Mouse (Mus musculus): ENCODE results near the gene Lrrc8e.
"Not testable (repeated sequence)": the region's sequence is repeated elsewhere in the genome, so short reads cannot be mapped to it uniquely, and the experiment has no call there.

Gene Lrrc8e

DNA sequence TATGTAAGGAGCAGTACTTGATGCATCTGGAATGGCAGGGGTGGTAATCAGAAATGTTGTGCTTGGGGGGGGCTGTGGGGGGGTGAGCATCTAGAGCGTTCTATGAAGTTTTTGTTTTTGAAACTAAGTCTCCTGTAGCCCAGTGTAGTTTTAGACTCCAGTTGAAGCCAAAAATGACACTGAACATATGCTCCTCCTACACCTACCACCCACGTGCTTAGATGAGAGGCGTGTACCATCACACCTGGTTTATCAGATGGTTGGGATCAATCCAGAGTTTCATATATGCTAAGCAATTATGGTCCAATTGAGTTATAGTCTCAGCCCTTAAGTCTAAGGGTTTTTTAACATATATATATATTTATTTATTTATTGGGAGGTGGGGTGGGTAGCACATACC is 7.0 kb upstream of the Lrrc8e start:
- no peak for DNase-seq (ENCODE audit: low spot score in 2 of 2)

DNA sequence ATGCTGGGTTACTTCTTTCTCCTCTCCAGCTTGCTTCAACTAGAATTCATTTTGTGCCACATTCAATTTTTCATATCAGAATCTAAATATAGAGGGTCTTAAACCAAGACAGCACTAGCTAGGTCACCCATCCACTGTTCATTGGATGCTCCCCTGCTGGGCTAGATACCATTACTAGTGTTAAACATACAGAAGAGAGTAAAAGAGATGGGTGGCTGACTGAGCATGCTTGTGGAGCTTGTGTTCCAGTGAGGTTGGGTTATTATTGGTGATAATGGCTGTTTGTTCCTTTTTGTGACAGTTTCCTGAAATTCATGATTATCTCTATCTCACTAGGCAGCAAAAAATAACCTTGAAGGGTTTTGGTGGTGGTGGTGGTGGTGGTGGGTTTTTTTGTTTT is 4.6 kb upstream of the Lrrc8e start:
- DNase-seq (ENCODE audit: low spot score in 2 of 2) = no peak

DNA sequence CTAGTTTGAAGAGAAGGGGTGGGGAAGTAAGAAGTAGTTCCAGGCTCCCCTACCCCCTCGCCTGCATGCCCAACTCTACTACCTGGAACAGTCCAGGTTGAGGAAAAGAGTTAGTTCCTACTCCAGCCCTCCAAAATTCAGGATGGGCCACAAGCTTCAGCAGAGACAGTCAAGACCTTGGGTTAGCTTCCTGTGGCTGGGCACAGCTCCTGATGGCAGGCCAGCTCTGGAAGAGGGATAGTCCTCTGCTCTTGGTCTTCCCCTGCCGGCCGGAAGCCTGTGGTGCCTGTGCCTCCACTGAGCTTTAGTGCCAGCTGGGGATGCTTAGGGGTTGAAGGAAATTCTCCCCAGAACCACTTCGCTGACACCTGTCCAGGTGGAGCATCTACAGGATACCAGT is 304 bp upstream of the Lrrc8e start:
- no peak for DNase-seq (ENCODE audit: low spot score in 2 of 2)

DNA sequence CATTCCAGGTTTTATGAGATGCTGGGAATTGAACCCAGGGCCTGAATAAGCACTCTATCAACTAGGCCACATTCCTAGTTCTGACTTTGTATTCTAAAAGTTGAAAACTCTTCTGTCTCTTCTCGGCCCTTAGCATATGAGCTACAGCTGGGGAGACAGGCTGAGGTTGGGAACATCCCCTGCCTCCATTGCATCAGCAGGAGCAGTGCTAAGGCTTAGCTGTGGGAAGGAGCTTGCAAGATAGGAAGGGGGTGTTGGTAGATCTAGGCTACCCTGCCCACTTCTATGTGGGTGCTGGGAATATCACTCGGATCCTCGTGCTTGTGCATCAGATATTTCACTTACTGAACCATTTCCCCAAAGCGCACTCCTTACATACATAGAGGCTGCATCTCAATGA is 1.3 kb downstream of the Lrrc8e start:
- DNase-seq (ENCODE audit: low spot score in 2 of 2) = no peak

DNA sequence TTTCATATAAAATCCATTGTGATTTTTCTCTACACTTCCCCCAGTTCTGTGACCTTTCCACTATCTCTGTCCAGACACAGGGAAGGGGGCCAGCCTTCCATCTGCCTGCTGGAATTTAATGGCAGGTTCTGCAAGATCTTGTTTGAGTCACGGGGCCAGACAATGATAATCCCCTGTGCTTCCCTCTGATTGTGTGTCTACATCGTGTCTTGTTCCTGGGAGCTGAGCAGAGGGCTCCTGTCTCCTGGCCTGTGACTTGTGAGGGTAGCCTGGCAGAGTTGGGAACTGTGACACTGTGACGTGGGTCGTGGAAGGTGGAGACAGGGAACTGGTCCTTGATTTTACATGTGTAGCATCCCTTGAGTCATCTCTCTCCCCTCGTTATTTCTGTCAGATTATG is 3.2 kb downstream of the Lrrc8e start:
- no peak for DNase-seq (ENCODE audit: low spot score in 2 of 2)

DNA sequence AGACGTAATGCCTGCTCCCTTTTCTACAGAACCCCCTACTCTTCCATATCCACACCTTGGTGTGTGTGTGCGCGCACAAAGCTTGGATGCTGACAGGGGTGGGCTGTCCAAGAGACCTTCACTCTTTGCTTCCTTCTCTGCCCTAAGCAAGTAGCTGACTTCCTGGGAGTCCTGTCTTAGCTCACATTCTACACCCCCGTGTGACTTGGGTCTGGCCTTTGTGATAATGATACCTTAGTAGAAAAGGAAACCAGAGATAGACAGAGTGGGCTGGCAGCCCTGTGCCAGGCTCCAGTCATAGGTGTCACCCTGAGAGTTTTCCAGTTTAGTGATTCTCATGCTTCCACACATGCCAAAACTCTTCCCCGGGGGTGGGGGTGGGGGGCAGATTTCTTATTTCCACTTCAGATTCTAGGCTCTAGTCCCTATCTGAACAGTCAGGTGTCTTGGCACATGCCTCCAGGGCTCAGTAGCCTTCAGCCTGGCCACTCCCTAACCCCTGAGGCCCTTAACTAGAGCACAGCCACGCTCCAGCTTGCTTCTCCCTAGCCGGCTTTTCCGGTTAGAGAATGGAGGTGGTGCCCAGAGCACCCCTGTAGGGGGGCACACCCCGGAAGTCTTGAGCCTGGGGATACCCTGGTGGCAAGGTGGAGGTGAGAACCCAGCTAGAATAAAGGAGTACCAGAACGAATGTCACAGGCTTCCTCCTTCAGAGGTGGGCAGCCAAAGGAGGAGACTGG is 4.2 kb downstream of the Lrrc8e start:
- DNase-seq (ENCODE audit: low spot score in 2 of 2) = no peak

DNA sequence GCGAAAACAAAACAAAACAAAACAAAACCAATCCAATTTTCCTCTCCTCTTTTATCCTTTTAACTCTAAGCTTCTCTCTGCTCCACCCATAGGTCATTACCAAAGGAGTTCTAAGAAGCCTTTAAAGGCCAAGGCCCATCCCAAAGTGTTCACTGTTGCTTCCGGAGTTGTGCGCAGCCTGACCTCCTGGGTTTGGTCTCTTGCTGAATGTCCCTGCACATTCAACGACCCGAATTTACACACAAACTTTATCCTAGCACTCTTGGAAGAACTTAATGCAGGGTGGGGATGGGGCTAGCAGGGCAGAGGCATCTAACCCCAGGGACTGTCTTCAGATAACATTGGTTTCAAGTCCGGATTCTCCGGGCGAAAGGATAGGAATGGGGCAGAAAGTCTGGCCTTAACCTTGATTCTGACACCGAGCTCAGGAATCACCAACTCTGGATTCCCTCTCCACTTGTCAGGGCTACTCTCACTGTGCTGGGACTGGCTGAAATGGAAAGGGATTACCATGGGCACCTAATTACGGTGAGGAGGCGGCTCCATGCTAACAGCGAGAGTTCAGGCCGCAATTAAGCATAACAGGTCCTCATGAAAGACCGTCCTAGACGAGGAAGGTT is 11.3 kb downstream of the Lrrc8e start:
- DNase-seq (ENCODE audit: low spot score in 2 of 2) = no peak

DNA sequence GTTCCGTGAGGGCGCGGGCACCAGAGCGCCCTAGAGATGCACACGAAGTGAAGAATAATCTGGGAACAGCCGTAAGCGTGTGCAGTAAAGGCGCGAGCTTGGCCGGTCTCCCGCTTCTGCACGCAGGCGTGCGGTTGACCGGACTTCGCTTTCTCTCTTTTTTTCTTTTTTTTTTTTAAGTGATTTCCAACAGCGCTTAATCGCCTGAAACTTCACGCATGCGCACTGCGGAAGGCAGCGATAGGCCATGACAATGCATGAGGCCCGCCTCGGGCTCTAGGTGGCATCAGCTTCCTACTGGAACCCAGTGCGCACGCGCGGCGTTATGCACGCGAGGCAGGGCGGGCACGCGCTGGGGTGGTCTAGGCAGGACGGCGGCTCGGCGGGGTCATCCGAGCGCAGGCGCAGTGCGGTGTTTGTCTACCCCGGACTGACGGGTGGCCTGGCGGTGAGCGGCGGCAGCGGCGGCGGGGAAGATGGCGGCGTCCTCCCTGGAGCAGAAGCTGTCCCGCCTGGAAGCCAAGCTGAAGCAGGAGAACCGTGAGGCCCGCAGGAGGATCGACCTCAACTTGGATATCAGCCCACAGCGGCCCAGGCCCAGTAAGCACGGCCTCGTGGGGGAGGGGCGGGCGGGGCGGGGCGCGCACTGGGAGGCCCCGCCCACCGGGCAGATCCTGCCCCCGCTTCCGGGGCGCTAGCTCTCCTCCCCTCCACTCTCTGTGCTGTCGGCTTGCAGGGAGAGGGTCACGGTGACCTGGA is 12.0 kb downstream of the Lrrc8e start, which contains the start of the genes Map2k7 and Gm49320:
Gene Map2k7 (plus strand): TSS at position 307 of the 759 bp plus-strand sequence.
Gene Gm49320 (plus strand): TSS at position 432 of the 759 bp plus-strand sequence.
- peak; percentile 100 for DNase-seq (ENCODE audit: low spot score in 2 of 2)

DNA sequence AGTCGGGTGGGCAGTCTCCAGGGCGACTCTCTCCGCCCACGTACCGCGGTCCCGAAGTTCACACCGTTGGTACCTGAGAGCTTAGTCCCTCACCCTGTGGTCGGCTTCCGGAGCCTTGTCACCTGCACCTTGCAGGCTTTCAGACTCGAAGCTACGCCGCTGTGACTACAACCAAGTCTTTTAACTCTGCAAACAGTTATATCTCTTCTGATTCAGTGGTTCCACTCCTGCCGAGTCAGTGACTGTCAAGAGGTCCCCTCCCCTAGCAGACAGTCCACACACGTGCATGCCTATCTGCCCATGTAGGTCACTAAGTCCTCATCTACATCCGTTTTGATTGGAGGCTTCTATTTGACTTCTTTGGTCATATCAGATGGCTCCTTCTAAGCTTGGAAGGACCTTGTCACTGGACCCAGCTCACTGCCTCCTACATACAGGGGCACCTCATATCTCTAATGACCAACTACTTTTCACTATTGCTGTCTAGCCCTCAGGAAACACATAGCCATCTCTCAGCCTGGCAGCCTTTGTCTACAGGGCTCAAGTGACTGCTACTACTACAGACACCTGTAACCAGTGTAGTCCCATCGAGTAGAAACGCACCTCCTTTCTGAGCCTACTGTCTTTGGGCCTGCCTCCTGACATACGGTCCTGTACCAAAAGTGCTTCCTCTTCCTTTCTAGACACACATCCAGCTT is 12.7 kb downstream of the Lrrc8e start:
- no peak for DNase-seq (ENCODE audit: low spot score in 2 of 2)

DNA sequence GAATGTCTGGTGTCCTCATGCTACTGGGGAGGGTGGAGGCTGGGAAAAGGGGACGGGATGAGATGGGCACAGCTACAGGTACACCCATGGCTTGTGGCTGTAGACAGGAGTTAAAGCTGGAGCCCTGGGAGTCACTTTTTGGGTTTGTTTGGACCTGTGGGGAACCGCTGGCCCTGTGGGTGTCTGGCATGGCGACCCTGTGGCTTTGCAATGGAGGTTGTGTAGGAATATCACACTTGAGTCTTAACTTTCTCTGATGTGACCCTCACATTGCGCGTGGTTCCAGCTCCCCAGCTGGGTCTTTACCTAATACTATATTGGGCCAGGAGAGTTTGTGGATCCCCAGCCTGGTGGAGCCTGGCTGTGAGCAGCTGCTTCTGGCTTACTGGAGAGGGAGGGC is 18.4 kb downstream of the Lrrc8e start:
- DNase-seq (ENCODE audit: low spot score in 2 of 2) = no peak

DNA sequence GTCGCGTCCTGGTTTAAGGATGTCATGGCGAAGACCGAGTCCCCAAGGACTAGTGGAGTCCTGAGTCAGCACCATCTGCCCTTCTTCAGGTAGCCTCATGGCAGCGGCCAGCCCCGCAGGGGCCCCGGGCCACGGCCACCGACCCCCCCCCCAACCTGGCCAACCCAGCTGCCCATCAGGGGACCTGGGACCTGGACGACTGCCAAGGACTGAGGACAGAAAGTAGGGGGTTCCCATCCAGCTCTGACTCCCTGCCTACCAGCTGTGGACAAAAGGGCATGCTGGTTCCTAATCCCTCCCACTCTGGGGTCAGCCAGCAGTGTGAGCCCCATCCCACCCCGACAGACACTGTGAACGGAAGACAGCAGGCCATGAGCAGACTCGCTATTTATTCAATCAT is 19.1 kb downstream of the Lrrc8e start:
- no peak for DNase-seq (ENCODE audit: low spot score in 2 of 2)

DNA sequence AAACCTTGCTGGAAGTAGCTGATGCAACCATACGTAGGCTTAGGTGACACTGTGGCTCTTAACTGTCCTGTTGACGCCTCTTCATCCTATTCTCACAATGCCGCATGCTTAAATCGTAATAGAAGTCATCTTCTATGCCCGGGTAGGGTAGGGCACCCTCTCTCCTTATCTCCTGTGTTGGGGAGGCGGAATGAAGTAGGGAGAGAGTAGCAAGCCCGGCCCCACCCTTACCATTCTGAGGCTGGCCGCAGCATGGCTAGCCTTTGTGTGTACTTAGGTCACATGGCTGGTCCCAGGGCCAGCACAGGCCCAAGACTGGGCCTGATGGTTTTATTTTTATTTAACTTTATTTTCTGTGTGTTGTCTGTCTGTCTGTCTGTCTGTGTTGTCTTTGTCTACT is 20.6 kb downstream of the Lrrc8e start:
- no peak for DNase-seq (ENCODE audit: low spot score in 2 of 2)

DNA sequence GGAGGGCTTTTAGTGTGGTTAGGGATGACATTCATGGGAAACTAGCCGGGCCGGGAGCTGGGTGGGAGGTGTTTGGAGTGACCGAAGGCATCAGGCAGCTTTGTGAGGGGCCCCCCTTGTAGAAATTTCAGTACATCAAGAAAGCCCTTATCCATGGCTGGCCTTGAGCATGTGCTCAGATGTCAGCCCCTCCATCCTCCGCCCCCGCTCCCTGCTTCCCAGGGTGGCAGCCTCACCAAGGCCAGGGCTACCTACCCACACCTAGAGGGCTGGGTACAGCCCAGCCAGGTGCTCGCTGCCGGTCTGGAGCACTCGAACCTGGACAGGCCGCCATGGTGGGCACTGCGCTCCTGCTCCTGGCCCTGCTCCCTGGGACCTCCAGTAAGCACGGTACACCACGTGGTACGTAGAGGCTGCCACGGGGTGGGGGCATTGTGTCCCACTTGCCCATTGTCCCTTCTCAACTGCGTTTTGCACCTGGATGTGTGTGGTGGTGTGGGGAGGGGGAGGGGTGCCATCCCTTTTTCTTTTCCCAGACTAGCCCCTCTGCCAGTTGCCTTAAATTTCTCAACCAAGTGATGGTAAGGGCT is 21.4 kb downstream of the Lrrc8e start, which contains the start of gene Tgfbr3l:
Gene Tgfbr3l (plus strand): TSS at position 264 of the 590 bp plus-strand sequence.
- no peak for DNase-seq (ENCODE audit: low spot score in 2 of 2)

DNA sequence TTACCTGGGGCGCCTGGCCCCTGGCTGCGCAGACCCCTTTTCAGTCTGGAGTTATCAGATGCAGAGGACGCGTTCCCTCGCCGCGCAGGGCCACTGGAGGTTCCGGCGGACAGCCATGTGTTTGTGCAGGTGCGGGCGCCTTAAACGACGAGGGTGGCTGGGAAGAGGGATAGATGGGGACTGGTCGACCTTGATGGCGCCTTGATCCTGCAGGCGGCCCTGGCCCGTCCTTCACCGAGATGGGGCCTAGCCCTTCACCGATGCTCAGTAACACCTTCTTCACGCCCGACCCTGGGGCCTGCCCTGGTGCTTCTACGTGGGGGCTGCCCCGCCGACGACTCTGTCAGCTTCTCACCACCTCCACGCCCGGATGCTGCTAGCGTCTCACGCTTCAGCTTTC is 22.6 kb downstream of the Lrrc8e start:
- no peak for DNase-seq (ENCODE audit: low spot score in 2 of 2)

DNA sequence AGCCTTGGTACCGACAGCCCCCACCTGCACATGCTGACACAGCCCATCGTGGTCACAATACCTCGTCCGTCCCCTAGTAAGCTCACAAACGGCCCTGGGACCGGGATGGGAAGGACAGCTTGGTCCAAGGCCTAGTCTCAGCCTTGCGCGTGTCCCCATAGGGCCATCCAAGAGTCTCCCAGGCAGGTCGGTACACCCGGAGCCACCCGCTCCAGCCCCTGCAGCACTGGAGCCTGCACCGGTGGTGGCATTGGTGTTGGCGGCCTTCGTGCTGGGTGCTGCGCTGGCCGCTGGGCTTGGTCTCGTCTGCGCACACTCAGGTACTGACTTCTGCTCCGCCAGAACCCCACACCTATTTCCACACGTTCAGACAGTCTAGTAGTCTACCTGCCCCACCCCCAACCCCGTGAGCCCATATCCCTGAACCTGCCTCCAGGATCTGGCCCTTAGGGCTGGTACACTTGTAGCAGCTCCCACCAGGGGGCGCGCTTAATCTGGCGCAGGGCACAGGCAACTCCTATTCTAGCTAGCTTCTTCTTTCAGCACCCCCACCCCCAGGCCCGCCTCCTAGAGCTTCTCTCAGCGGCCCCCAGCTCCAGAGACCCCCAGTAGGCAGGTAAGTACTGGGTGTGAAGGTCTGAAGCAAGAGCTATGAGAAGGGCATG is 23.8 kb downstream of the Lrrc8e start:
- peak; percentile 79 to 80 for DNase-seq (ENCODE audit: low spot score in 2 of 2)

DNA sequence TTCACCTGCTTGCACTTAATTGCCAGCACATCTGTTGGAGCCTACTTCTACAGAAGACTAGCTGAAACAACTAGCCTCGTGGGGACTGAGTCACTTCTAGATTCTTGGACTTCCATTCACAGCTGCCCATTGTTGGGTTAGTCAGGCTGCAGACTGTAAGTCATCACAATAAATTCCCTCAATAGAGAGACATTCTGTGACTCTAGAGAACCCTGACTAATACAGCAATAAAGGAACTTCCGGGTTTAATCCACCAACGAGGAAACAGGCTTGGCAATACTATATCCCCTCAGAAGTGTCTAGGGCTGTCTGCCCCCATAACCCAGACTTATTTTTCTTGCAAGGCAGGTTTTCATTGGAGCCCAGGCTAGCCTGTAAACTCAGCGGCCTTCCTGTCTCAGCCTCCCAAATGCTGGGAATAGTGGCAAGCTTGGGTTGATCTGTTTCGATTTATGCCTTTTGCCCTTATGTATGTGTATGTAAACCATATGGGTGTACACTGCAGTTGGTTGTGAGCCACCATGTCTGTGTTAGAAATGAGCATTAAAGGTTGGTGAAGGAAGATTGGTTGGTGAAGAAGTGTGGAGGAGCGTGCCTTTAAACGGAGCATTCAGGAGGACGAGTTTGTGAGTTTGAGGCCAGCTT is 25.6 kb downstream of the Lrrc8e start:
- no peak for DNase-seq (ENCODE audit: low spot score in 2 of 2)

DNA sequence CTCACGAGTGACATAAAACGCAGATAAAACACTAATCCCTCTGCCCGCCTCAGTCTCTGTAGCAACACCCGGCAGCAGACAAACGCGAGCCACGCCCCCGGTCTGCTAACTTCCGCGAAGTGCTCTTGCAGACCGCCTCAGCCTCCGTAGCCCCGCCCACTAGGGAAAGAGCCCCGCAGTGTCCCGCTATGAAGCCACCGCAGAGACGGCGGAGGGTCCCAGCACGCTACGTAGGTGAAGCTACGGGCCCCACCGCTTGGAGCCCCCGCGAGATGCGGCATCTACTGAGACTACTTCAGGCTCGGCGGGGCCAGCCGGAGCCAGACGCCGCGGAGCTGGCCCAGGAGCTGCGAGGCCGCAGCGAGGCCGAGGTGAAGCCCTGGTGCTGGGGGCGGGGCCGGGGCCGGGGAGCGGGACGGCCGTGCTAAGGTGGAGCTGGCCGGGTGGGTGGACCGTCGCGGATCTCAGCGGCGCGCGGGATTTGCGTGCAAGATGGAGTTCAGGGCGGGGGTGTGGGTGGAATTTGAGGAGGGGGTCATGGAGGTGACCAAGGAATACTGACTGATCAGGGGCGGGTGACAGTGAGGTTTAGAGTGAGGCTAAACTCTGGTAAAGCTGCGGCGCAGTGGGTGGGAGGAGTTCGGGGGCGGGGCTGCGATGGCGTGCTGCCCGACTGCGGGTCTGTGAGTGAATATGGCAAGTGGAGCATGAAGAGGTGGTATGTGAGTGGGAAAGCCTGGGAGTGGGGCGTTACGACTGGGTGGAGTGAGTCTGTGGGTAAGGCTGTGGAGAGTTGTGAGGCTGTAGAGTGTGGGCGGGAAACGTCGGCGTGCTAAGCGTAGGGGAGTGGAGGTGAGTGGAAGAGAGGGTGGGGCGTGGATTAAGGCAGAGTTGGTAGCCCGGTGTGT is 26.6 kb downstream of the Lrrc8e start, which contains the start of gene Snapc2:
Gene Snapc2 (plus strand): TSS at position 147 of the 908 bp plus-strand sequence.
- peak; percentile 90 to 92 for DNase-seq (ENCODE audit: low spot score in 2 of 2)

DNA sequence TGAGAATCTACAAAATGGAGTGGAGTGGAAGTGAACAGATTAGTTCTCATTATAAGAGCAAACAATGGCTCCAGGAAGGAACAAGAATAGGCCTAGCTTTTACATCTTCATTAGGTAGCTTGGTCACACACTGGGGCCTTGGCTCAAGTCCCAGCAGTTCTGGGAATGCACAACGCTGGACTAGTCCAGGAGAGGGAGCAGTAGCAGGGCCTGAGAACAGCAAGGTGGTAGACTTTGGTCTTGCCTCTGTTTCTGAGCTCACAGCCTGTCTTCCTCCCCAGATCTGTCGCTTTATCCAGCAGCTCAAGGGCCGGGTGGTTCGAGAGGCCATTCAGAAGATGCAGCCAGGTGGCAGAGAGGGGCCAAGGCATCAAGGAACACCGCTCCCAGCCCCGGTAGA is 27.4 kb downstream of the Lrrc8e start:
- peak; percentile 52 to 61 for DNase-seq (ENCODE audit: low spot score in 2 of 2)

DNA sequence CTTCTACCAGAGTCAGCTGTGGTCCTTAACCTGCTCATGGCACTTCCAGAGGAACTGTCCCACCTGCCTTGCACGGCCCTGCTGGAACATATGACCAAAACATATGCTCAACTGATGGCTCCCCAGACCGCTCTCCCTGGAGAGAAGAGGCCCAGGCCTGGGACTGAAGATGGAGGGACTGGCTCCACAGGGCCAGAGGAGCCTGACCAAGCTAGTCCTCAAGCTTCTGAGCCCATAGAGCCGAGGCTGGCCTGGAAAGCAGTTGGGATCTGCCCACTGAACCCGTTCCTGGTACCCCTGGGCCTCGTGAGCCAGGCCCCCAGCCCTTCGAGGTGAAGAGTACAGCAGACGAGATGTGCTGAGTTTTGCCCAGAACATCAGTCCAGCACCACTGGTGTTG is 28.8 kb downstream of the Lrrc8e start:
- DNase-seq (ENCODE audit: low spot score in 2 of 2) = not testable (repeated sequence)
